Mouse (Mus musculus): Measurements from ENCODE around the gene Stk24.

GRCm38 (mm10) chr14:121291881-121292280 lies 87.9 kb downstream of the Stk24 start:
- TF ChIP-seq POLR2A (IDR thresholded peaks at IDR 0.05; ENCODE audit: borderline replicate concordance, insufficient read depth, low read length) (no peak), CTCF (IDR thresholded peaks at IDR 0.05; ENCODE audit: borderline replicate concordance, insufficient read depth, low read depth, low read length) (no peak)

All from cerebellum, adult 2 months (tissue).